Mouse (Mus musculus): ENCODE results near the gene Hs3st4. TPM values are rescaled to one million over a fixed set of nuclear protein-coding genes. Genes with fewer than 3 reads are reported as not detected.

The Hs3st4 gene
- total and polyA plus RNA-seq, 3 experiments, result 0.07 TPM; not detected in 2

- DNase-seq, result no peak
These were observed 158.6 kb downstream of the Hs3st4 start for GRCm38 (mm10) chr7:124141229-124141628.

DNA sequence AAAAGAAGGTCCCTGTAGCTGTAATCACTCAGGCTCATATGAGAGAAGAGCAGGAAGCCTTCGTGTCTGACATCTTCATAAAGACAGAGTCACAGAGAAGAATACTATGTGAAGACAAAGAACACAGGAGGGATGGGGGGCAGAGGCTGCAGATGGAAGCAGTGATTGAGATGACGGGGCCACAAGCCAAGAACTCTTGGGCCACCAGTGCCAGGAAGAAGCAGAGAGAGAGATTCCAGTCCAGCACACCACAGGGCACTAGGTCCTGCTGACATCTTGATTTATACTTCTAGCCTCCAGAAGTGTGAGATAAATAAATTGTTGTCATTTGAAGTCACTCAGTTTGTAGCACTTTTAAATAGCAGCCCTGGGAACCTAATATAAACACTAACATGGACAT, 168.2 kb downstream of the Hs3st4 start:
- DNase-seq, result no peak

DNA sequence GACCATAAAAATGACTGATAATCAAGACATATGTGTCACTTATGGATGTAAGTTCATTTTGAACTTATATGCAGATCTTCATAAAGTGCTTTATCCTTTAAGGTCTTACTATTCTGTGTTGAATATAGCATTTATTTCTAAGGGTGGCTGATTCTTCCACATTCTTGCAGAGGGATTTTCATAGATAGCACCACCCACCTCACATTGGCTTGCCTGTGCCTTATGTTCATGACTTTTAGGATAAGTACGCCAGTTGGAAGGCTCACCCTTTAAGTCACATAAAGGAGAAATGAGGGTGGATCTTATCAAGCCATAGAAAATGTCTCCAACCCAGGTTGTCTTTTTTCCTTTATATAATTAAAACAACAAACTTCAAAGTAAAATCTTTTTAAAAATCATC, 180.6 kb downstream of the Hs3st4 start:
- no peak for DNase-seq

- no peak for DNase-seq
These were observed 183.6 kb downstream of the Hs3st4 start for GRCm38 (mm10) chr7:124166229-124166628.

DNA sequence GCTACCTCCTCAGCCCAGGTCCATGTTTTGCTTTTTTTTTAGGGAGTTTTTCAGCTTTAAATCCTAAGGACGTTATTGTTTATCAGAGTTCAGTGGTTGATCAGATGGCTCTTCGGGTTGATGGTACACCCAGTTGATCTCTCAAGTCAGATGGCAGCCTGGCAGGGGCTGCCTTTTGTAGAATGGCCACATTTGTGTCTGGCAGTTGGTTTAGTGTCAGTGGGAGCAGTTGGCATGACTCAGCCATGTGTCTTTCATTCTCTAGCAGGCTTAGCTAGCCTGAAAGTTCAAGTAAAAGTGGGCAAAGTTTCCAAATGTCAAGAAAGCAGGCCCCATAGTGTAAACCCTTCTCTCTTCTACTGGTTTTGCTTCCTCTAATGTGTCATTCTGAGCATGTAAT, 186.1 kb downstream of the Hs3st4 start:
- no peak for DNase-seq

DNA sequence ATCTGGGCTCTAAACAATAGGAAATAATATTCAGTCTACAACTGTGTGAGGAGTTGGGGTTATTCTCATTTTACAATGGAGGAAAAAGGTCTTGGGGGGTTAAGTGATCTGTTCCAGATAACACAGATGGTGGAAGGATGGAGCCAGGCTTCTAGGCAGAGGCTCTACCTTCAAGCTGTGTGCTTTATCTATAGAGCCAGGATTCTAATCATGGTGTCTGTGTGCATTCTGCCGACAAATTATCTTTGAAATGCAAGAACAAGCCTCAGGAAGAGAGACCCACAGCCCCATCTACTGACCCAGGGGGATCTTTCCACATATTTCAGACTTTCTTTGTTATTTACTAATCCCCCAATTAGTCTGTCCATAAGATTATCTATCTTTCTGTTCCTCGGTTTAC, 187.3 kb downstream of the Hs3st4 start:
- no peak for DNase-seq

DNA sequence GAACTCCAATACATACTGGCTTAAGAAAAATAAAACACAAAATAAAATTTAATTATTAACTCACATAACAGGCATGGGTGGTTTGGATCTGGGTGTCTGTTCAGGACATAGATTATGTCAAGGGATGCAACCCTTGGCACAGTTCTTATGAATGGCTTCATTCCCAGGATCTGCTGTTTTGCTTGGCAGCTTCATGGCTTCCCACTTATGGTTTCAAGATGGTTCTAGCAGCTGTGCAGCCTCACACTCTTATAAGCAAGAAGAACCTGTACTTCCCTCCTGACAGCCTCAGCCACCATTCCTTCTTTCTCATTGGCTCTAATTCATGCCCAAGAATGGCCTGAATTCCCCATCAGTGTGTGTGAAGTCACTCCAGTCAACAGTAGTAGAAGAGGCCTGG, 189.3 kb downstream of the Hs3st4 start:
- DNase-seq, result no peak

- no peak for DNase-seq
These were observed 198.3 kb downstream of the Hs3st4 start for GRCm38 (mm10) chr7:124180926-124181325.

DNA sequence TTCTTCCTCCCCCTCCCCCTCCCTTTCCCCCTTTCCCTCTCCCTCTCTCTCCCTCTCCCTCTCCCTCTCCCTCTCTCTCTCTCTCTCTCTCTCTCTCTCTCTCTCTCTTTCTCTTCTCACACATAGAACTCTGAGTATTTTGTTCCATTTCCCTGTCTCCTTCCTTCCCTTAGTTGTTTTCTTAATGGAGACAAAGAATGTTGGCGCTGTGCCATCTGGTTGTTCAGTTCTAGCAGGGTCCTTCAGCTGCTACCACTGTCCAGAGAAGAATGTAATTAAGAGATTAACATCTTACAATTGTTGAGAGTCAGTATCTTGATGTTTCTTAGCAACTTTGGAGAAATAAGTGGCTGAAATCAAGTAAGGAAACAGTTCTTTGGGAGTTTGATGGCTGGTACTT, 202.0 kb downstream of the Hs3st4 start:
- no peak for DNase-seq

DNA sequence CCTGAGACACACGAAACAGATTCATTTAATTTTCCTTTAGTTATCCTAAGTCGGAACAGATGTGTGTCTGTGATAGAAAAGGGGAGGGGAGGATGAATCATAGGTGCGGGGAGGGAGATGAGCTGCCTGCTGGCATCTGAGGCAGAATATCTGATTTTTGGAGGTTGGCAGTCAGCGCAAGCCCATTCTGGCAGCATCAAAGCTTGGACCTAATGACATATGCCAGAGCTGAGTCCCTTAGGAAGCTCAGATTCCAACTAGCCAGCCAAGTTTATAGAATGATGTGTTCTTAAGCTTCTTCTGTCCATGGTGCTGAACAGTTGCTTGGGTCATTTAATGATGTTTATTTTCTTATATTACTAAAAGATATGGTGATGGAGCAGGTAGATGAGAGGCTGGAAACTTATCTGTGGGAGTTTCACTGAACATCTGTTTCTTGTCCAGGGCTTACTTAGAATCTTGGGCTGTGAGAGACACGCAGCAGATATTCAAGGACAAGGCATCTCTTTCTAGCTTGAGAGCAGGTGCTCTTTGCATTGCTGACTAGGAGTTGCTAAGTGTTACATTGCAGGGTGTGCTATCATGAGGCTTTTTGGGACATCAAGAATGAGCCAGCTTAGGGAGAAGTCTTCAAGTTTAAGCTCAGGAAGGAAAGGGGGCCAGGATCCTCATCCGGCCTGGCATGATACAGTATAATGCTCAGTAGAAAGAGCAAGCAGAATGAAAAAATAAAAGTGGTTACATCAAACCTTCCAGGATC, 216.3 kb downstream of the Hs3st4 start:
- DNase-seq, result no peak

DNA sequence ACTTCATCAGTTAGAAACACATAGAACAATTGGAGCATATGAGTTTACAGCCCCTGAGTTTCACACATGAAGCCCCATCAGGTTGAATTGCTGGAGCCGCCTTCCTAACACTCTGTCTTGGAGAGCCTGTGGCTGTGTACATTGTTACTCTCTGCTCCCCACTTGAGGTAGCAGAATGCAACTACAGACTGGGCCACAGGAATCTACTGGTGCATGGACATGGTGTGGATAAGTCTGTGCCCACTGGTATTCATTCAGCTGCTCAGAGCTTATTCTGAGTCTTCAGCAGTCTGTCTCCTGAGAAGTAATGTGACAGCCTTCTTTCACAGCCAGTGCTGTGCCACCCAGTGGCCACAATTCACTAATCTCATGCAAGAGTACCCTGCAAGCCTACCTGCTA, 234.3 kb downstream of the Hs3st4 start:
- no peak for DNase-seq

GRCm38 (mm10) chr7:124220556-124220955, 237.9 kb downstream of the Hs3st4 start:
- DNase-seq, result no peak

- DNase-seq, result no peak
These were observed 255.4 kb downstream of the Hs3st4 start for GRCm38 (mm10) chr7:124237896-124238670.

- DNase-seq, result no peak
These were observed 257.4 kb downstream of the Hs3st4 start for GRCm38 (mm10) chr7:124239903-124240647.

- DNase-seq, result no peak
These were observed 267.2 kb downstream of the Hs3st4 start for GRCm38 (mm10) chr7:124249838-124250237.

DNA sequence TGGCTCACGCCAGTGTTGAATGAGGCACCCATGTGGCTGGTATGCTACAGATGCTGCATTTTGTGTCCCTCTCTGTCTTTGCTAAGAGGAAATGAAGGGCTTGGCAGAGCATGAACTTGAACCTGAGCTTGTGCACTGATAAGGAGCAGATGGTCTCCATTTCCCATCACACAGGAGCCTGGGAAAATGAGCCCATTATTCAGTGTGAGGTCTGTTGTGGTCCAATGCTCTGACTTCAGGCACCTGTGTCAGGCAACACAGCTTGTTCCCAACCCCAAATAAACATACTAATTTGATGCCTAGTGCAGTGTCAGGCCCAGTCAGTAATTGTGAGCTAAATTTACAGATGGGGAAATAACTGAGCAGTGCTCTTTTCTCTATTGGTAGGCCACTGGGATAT, 267.9 kb downstream of the Hs3st4 start:
- no peak for DNase-seq

DNA sequence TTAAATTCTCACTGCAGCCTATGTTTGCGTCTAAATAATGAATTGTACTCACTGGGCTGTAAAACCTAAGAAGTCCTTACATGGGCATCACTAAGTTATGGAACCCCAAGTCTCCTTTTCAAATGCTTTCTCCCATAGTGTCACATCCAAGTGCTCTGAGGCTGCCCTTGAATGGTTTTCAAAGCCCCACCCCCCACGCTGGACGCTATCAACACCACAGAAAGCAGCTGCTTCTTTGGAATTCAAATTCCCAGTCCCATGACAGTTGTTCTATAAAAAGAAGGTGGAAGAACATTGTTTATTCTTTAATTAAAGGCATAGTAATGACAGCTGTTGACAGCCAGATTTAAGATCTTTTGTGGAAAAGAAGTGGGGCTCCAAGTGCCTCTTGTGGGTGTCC, 275.8 kb downstream of the Hs3st4 start:
- no peak for DNase-seq

DNA sequence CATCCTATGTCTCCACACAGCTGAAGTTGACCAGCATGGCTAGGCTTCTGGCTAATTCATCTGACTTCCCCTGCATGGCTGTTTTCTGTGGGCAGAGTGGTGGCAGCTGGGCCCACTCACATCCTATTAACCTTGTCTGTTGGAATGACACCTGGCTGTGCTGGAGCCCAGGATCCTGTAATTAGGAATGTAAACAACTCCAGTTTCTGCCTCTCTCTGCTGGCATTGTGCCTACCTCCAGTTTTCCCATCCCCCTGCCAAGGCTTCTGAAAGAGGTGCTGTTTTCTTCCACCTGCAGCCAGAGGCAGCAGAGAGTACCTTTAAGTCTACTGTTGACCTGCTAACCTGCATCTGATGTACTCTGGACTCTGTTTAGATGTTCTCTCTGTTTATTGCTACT, 288.1 kb downstream of the Hs3st4 start:
- DNase-seq, result no peak

GRCm38 (mm10) chr7:124289873-124290272, 307.2 kb downstream of the Hs3st4 start:
- no peak for DNase-seq

DNA sequence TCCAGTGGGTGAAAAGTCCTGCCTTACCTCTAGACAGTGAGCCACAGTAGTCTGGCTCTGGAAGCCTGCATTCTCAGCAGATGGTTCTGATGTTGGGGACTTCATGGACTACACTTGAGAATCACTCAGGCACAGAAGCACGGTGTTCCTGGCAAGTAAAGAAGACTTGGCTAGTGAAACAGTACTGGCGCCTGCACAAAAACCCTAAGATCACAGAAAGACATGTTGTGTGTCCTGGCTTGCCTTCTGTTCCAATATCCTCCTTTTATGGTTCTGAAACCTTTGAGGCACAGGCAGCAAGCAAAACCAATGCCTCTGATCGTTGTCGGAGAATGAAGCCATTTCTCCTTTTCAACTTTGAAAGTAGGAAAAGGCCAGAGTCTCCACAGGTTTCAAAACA, 336.8 kb downstream of the Hs3st4 start:
- DNase-seq, result no peak

DNA sequence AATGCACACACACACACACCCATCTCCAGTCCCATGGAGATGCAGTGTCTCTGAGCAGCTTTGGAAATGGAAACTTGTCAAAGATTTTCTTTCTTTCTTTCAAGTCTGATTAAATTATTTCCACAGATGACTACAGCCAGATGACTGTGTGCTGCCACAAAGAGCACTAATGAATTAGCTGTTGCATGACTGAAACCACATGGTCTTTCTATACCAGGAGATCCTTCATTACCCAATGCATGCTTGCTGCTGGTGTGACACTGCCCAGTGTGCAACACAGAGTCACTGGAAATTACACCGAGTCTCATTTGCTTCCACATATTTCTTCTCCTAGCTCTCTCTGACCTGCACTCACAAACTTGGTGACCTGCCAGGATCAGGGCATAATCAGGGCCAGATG, 353.0 kb downstream of the Hs3st4 start:
- DNase-seq, result no peak

DNA sequence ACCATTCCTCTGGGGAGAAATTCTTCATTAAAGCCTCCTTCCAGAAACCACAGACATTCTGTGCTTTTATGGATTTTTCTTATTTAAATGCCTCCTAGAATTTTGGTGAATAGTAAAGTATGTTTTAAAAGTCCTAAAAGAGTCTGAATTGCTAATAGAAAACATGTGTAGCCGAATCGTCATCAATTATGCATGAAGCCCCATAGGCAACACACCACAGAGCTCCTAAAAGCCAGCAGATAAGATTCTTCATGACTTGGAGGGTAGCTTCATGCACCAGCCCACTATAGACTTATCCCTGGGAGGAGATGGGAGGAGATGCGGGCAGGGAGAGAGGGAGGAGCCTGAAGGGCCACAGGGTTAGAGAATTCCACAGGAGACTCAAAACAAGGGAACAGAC, 358.8 kb downstream of the Hs3st4 start:
- DNase-seq, result no peak
